Mouse (Mus musculus) small intestine, adult 2 months (tissue): ENCODE data around the gene Ift81.

ENCODE experiments used
- CTCF ChIP-seq: fragments of 200-500 bp; IDR thresholded peaks from 2 replicates; pipeline ENCODE4 v1.5.1; 2012; ENCODE audit warnings: low read depth, mild to moderate bottlenecking, control low read depth, inconsistent platforms, low read length, moderate library complexity, mixed read lengths; ENCODE audit not compliant: insufficient replicate concordance, insufficient read length; ENCODE audit errors: extremely low read depth
- POLR2A ChIP-seq: fragments of 200-500 bp; IDR thresholded peaks from 2 replicates; pipeline ENCODE4 v1.6.1; 2012; ENCODE audit warnings: low read depth, mild to moderate bottlenecking, control low read depth, inconsistent platforms, low read length, moderate library complexity

GRCm38 (mm10) chr5:122572001-122572400 is 42.3 kb downstream of the Ift81 start:
- TF ChIP-seq CTCF (no peak), POLR2A (no peak)
